Mouse (Mus musculus) kidney, embryonic 15.5 days (tissue): Measurements from ENCODE around the gene Mgat5b. TPM values are rescaled to one million over a fixed set of nuclear protein-coding genes. Genes with fewer than 3 reads are reported as not detected.
"Not testable (repeated sequence)": the region's sequence is repeated elsewhere in the genome, so short reads cannot be mapped to it uniquely, and the experiment has no call there.

Experiments
- ATAC-seq: fragments of 200-750 bp; cut with Nextera tagmentation; replicated peaks from 2 replicates; pipeline ENCODE4 v1.8.0; 2017; ENCODE audit warnings: moderate TSS enrichment; ENCODE audit not compliant: low FRiP score
- H3K27ac ChIP-seq: fragments of 300-500 bp; sonication (generic); 2 replicates; pipeline ENCODE4 v1.5.1; 2015; ENCODE audit warnings: mild to moderate bottlenecking, inconsistent platforms
- H3K27me3 ChIP-seq: fragments of 300-500 bp; sonication (generic); 2 replicates; pipeline ENCODE4 v1.6.1; 2015; ENCODE audit warnings: inconsistent platforms
- H3K36me3 ChIP-seq: fragments of 300-500 bp; sonication (generic); 2 replicates; pipeline ENCODE4 v1.6.1; 2015; ENCODE audit warnings: inconsistent platforms
- H3K4me1 ChIP-seq: fragments of 300-500 bp; sonication (generic); 2 replicates; pipeline ENCODE4 v1.6.1; 2015; ENCODE audit warnings: inconsistent platforms
- H3K4me2 ChIP-seq: fragments of 300-500 bp; sonication (generic); 2 replicates; pipeline ENCODE4 v1.6.1; 2015; ENCODE audit warnings: moderate library complexity, mild to moderate bottlenecking, inconsistent platforms
- H3K4me3 ChIP-seq: fragments of 300-500 bp; sonication (generic); replicated peaks from 2 replicates; pipeline ENCODE4 v1.5.1; 2015; ENCODE audit warnings: mild to moderate bottlenecking, inconsistent platforms
- H3K9ac ChIP-seq: fragments of 300-500 bp; sonication (generic); 2 replicates; pipeline ENCODE4 v1.6.1; 2015; ENCODE audit warnings: mild to moderate bottlenecking, inconsistent platforms
- H3K9me3 ChIP-seq: fragments of 300-500 bp; sonication (generic); replicated peaks from 2 replicates; pipeline ENCODE4 v1.6.1; 2016; ENCODE audit warnings: inconsistent platforms
- WGBS: fragments of 180-500 bp; shearing (Covaris S2); methylation state at CpG from one replicate; pipeline ENCODE4 v1.1.7; 2015; ENCODE audit warnings: mixed read lengths; 5-methylcytosine and 5-hydroxymethylcytosine counted together
- polyA plus RNA-seq: library from polyadenylated mRNA; unstranded; fragments of >200 nt; fragmentation: Nextera tagmentation; extraction: Ambion mirVana; gene quantifications from 2 replicates; pipeline ENCODE4 v1.2.1, GENCODE M21; 2015

Gene Mgat5b
- polyA plus RNA-seq, 1 experiment from 2014 or later = 0.43 TPM

GRCm38 (mm10) chr11:116893532-116894442 is 24.9 kb upstream of the Mgat5b start:
- no peak for ATAC-seq
- Histone ChIP-seq H3K27ac (no peak overlapping the region), H3K9me3 (no peaks in the 10 kb centered on the region), H3K4me3 (no peak overlapping the region), H3K4me1 (peaks cover 13% of the 10 kb centered on the region; the same call in 1 of the 2 replicates), H3K9ac (no peak overlapping the region), H3K4me2 (no peak overlapping the region), H3K36me3 (no peaks in the 10 kb centered on the region), H3K27me3 (peaks cover 4% of the 10 kb centered on the region; the same call in 1 of the 2 replicates)
- 52% methylated on average over 19 of the region's 19 CpGs for WGBS

DNA sequence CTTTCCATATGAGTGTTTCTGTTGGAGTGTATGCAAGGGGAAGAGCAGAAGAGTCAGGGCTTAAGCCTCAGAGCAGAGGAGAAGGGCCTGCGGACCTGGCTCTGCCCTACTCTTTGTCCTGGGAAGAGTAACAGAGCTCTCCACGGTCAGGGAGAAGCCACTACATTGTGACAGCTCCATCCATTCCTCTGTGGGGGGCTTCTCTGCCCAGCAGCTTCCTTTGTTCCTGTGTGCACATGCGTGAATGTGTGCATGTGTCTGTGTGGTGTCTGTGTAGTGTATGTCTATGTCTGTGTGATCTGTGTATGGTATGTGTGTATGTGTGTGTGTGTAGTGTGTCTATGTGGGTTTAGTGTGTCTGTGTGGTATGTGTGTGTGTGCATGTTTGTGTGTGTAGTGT is 23.3 kb upstream of the Mgat5b start:
- Histone ChIP-seq H3K4me2 (no peak overlapping the region), H3K9me3 (no peaks in the 10 kb centered on the region), H3K27ac (no peak overlapping the region), H3K4me1 (peaks cover 7% of the 10 kb centered on the region; the same call in 1 of the 2 replicates), H3K9ac (no peak overlapping the region), H3K4me3 (no peak overlapping the region), H3K27me3 (peaks cover 4% of the 10 kb centered on the region; the same call in 1 of the 2 replicates), H3K36me3 (no peaks in the 10 kb centered on the region)
- 80% methylated on average over 3 of the region's 3 CpGs for WGBS
- no peak for ATAC-seq

DNA sequence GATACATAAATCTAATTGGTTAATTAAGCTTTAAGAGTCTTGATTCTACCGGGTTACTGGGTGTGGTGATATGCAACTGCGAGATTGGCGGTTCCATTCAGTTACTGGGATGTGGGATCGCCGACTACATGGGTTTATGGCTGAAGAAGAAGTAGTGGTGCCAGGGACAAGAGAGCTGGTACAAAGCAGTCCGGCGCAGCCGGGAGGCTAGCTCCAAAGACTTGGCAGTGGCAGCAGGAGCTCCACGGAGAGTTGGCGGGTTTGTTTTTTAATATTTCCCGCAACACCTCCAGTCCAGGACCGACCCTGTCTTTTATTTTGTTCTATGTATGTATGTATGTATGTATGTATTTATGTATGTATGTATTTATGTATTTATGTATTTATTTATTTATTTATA is 19.4 kb upstream of the Mgat5b start:
- WGBS = 91% methylated on average over 12 of the region's 12 CpGs
- Histone ChIP-seq H3K27ac (no peak overlapping the region), H3K27me3 (peaks cover 14% of the 10 kb centered on the region), H3K9me3 (no peaks in the 10 kb centered on the region), H3K9ac (no peak overlapping the region), H3K36me3 (no peaks in the 10 kb centered on the region), H3K4me3 (no peak overlapping the region), H3K4me2 (no peak overlapping the region), H3K4me1 (no peaks in the 10 kb centered on the region)
- ATAC-seq = no peak

- not testable (repeated sequence) for H3K9ac ChIP-seq, H3K36me3 ChIP-seq, H3K4me3 ChIP-seq, H3K9me3 ChIP-seq, H3K27ac ChIP-seq, H3K4me2 ChIP-seq, H3K4me1 ChIP-seq, ATAC-seq
- WGBS = 92% methylated on average over 10 of the region's 10 CpGs
- H3K27me3 ChIP-seq = peaks cover 33% of the 10 kb centered on the region
These were observed 16.1 kb upstream of the Mgat5b start for GRCm38 (mm10) chr11:116902588-116902987.

- Histone ChIP-seq H3K9ac (no peak overlapping the region), H3K36me3 (no peaks in the 10 kb centered on the region), H3K9me3 (no peaks in the 10 kb centered on the region), H3K27me3 (peaks cover 34% of the 10 kb centered on the region), H3K4me3 (peak overlapping the region; percentile 23), H3K4me2 (peak overlapping the region; percentile 59), H3K4me1 (peaks cover 9% of the 10 kb centered on the region), H3K27ac (no peak overlapping the region)
- WGBS = 4% methylated on average over 23 of the region's 23 CpGs
- ATAC-seq = no peak
These were observed 12.8 kb upstream of the Mgat5b start for GRCm38 (mm10) chr11:116905741-116906456.

GRCm38 (mm10) chr11:116913573-116913972 is 5.1 kb upstream of the Mgat5b start:
- WGBS = 49% methylated on average over 16 of the region's 16 CpGs
- Histone ChIP-seq H3K4me1 (peaks cover 15% of the 10 kb centered on the region), H3K27me3 (peaks cover 54% of the 10 kb centered on the region), H3K4me2 (no peak overlapping the region), H3K4me3 (no peak overlapping the region), H3K9me3 (no peaks in the 10 kb centered on the region), H3K9ac (no peak overlapping the region), H3K27ac (no peak overlapping the region), H3K36me3 (no peaks in the 10 kb centered on the region)
- no peak for ATAC-seq

DNA sequence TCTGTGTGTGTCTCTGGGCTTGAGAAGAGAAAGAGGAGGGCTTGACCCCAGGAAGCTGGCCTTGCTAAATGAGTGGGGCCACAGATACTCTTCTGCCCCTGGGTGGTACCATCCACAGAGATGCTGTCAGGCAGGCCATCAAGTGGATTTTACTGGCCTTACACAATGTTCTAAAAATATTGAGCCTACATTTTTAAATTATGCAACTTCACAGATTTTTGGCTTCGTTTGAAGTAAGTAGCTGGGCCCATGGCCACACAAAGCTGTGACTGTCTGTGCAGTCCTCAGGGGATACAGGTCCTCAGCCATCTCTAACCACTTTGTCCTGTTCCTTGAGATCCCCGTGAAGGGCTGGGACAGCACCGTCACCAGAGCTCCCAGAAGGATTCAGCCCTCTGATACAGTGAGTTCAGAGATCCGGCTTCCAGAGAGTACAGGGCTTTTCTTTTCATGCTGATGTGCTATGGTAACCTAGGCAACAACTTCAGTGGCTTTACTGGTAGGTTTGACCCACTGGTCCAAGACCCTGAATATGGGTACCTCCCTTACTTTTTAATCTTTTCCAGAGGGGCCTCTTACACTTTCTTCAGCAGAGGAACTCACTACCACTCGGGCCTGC is 4.3 kb upstream of the Mgat5b start:
- Histone ChIP-seq H3K27me3 (peaks cover 61% of the 10 kb centered on the region), H3K4me2 (no peak overlapping the region), H3K4me3 (no peak overlapping the region), H3K9me3 (no peaks in the 10 kb centered on the region), H3K27ac (no peak overlapping the region), H3K9ac (no peak overlapping the region), H3K4me1 (peaks cover 22% of the 10 kb centered on the region), H3K36me3 (no peaks in the 10 kb centered on the region)
- no peak for ATAC-seq
- 80% methylated on average over 5 of the region's 5 CpGs for WGBS

- no peak overlapping the region for H3K9ac ChIP-seq
- H3K4me2 ChIP-seq = no peak overlapping the region
- no peak for ATAC-seq
- H3K4me1 ChIP-seq = peaks cover 25% of the 10 kb centered on the region
- H3K4me3 ChIP-seq = no peak overlapping the region
- peaks cover 70% of the 10 kb centered on the region for H3K27me3 ChIP-seq
- no peak overlapping the region for H3K27ac ChIP-seq
- no peaks in the 10 kb centered on the region for H3K9me3 ChIP-seq
- H3K36me3 ChIP-seq = no peaks in the 10 kb centered on the region
- WGBS = 83% methylated on average over 3 of the region's 3 CpGs
These were observed 3.4 kb upstream of the Mgat5b start for GRCm38 (mm10) chr11:116915241-116915640.

GRCm38 (mm10) chr11:116917361-116917760 is 1.3 kb upstream of the Mgat5b start:
- Histone ChIP-seq H3K36me3 (no peaks in the 10 kb centered on the region), H3K27me3 (peaks cover 87% of the 10 kb centered on the region)
- 16% methylated on average over 7 of the region's 7 CpGs for WGBS

DNA sequence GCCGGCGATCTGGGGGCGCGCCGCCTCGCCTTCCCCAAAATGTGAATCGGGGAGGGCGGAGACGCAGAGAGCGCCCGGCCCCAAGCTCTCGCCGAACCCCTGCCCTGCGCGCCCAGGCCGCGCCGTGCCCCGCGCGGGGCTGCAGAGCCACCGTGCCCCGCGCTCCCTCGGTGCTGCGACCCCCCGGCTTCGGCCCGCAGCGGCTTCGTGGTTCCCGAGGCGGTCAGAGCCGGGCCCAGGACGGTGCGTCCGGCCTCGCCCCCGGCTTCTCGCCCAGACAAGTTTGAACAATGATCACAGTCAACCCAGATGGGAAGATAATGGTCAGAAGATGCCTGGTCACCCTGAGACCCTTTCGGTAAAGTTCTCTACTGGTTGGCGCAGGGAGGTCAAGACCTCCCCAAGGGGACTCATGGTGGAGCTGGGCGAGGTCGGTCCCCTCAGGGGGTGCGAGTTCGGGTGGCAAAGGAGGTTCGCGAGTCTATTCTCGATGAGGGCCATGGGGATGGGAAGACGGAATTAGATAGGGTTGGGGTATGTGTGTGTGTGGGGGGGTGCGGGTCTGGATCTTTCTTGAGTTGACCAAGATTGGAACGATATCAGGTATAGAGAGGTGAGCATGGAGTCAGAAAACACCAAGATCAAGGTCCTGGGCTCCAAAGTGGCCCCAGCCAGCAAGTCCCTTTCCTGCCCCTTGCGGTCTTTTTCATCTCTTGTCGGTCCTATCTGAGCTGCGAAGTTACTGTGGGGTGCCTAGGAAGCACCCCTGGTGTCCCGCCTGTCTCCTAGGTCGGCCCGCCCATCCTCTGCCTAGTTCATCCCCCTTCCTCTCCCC is 740 bp downstream of the Mgat5b start:
- H3K27me3 ChIP-seq = peaks cover 98% of the 10 kb centered on the region
- H3K9me3 ChIP-seq = no peaks in the 10 kb centered on the region
- no peaks in the 10 kb centered on the region for H3K36me3 ChIP-seq
- H3K4me3 ChIP-seq = peak overlapping the region; percentile 57
- no peak overlapping the region for H3K27ac ChIP-seq
- peaks cover 25% of the 10 kb centered on the region for H3K4me1 ChIP-seq
- ATAC-seq = 0 out of 2 replicates have a peak, but pooled peaks have one; percentile 14
- 2% methylated on average over 55 of the region's 58 CpGs for WGBS
- H3K4me2 ChIP-seq = peak overlapping the region; percentile 99
- peak overlapping the region; percentile 57 for H3K9ac ChIP-seq

More at GRCm38 (mm10) chr11:116917361-116917760, 1.3 kb upstream of the Mgat5b start:
- no peak overlapping the region for H3K4me2 ChIP-seq
- no peak overlapping the region for H3K27ac ChIP-seq
- no peak for ATAC-seq
- H3K4me3 ChIP-seq = no peak overlapping the region
- no peaks in the 10 kb centered on the region for H3K9me3 ChIP-seq
- peaks cover 25% of the 10 kb centered on the region for H3K4me1 ChIP-seq
- H3K9ac ChIP-seq = no peak overlapping the region

DNA sequence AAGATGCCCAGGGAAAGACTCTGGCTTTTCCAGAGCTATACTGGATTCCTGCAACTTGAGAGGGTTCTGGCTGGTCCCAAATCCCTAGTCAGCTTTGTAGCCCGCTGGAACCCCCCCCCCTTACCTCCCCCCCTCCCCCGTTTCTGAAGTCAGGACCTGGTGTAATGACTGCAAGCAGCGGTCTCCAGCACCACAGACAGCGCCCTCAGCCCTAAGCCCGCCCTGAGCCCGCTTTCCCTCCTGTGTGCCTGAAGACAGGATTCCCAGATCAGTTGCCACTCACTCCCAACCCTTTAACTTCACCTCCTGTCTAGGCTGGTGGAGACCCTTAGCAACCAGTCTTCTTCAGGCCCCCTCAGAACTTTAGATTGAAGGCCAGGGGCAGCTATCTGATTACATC is 2.1 kb downstream of the Mgat5b start:
- Histone ChIP-seq H3K27me3 (peaks cover 91% of the 10 kb centered on the region), H3K36me3 (no peaks in the 10 kb centered on the region), H3K4me1 (peaks cover 25% of the 10 kb centered on the region), H3K27ac (no peak overlapping the region), H3K4me2 (no peak overlapping the region), H3K4me3 (no peak overlapping the region), H3K9ac (no peak overlapping the region), H3K9me3 (no peaks in the 10 kb centered on the region)
- ATAC-seq = no peak
- WGBS = 4% methylated on average over 6 of the region's 6 CpGs
